Mouse (Mus musculus): ENCODE results near the gene Ostm1.

DNA sequence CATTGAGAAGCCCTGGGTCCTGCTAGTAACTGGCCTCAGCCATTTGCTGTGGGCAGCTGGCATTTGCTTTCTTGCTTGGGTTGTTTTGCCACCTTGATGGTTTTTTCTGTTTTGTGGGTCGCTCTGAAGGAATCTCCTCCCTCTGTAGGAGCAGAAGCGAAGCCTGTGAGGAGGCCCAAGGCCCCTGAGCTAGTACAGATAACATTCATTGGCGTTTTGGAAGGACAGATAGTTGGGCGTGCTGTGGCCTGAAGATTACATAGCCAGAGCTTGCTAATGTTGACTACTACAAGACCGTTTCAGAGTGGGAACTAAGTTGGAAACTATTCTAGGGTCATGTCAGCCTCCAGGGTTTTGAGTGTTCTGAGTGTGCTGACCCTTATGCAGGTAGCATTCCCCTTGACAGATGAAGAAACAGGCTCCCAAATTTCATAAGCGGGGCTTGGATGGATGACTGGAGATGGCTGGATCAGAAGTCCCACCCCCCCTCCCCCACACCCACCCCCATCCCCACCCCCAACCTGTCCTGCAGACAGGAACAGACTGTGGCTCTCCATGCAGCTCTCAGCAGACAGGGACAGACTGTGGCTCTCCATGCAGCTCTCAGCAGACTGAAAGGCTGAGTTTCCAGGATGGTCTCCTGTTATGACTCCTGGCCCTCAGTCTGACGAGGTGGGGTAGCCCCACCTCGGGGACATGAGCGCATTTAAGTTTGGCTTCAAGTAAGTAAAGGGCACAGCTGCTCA is 45.9 kb upstream of the Ostm1 start:
- TF ChIP-seq CTCF (IDR thresholded peaks at IDR 0.05; ENCODE audit: low read depth) (no peak), EP300 (IDR thresholded peaks at IDR 0.05; ENCODE audit: low read depth) (peak; percentile 97)
